Mouse (Mus musculus) spleen, adult 2 months (tissue): ENCODE measurements around the gene Fbxl15.

Experiments used
- CTCF ChIP-seq: fragments of 200-500 bp; IDR thresholded peaks from 2 replicates; pipeline ENCODE4 v1.5.1; 2011; ENCODE audit warnings: mild to moderate bottlenecking, inconsistent platforms; ENCODE audit not compliant: insufficient read depth, insufficient read length, insufficient replicate concordance; ENCODE audit errors: extremely low read depth
- POLR2A ChIP-seq: fragments of 200-500 bp; IDR thresholded peaks from 2 replicates; pipeline ENCODE4 v1.6.1; 2011; ENCODE audit warnings: low read depth, low read length, inconsistent platforms

- TF ChIP-seq CTCF, result no peak
- TF ChIP-seq POLR2A, result no peak
Observed at GRCm38 (mm10) chr19:46320076-46320785, 7.8 kb upstream of the Fbxl15 start.
